Mouse (Mus musculus) kidney, postnatal 0 days (tissue): ENCODE data around the gene Prkd3. TPM values are rescaled to one million over a fixed set of nuclear protein-coding genes. Genes with fewer than 3 reads are reported as not detected.

Experiments used
- ATAC-seq: fragments of 200-750 bp; cut with Nextera tagmentation; replicated peaks from 2 replicates; pipeline ENCODE4 v1.8.0; 2017; ENCODE audit warnings: low read depth, moderate number of reproducible peaks, moderate TSS enrichment, moderate library complexity; ENCODE audit not compliant: low FRiP score
- DNase-seq: peaks from one replicate; pipeline ENCODE4 v3.0.0-alpha.2; 2016; ENCODE audit warnings: low spot score
- H3K27ac ChIP-seq: fragments of 300-500 bp; sonication (generic); 2 replicates; pipeline ENCODE4 v1.5.1; 2014; ENCODE audit warnings: mild to moderate bottlenecking
- H3K27me3 ChIP-seq: fragments of 300-500 bp; sonication (generic); 2 replicates; pipeline ENCODE4 v1.6.1; 2014; ENCODE audit warnings: low read length, mixed read lengths; ENCODE audit not compliant: insufficient read depth
- H3K36me3 ChIP-seq: fragments of 300-500 bp; sonication (generic); 2 replicates; pipeline ENCODE4 v1.6.1; 2014; ENCODE audit warnings: low read length, mixed read lengths; ENCODE audit not compliant: insufficient read depth
- H3K4me1 ChIP-seq: fragments of 300-500 bp; sonication (generic); replicated peaks from 2 replicates; pipeline ENCODE4 v1.6.1; 2014; ENCODE audit warnings: antibody characterized with exemption, low read length, mixed read lengths; ENCODE audit not compliant: insufficient read depth
- H3K4me2 ChIP-seq: fragments of 300-500 bp; sonication (generic); 2 replicates; pipeline ENCODE4 v1.6.1; 2014; ENCODE audit warnings: mild to moderate bottlenecking, low read length, moderate library complexity, mixed read lengths
- H3K4me3 ChIP-seq: fragments of 300-500 bp; sonication (generic); replicated peaks from 2 replicates; pipeline ENCODE4 v1.5.1; 2014; ENCODE audit warnings: low read depth, low read length
- H3K9ac ChIP-seq: fragments of 300-500 bp; sonication (generic); 2 replicates; pipeline ENCODE4 v1.6.1; 2014; ENCODE audit warnings: low read depth, low read length
- H3K9me3 ChIP-seq: fragments of 300-500 bp; sonication (generic); replicated peaks from 2 replicates; pipeline ENCODE4 v1.6.1; 2016; ENCODE audit warnings: low read length, inconsistent platforms, mixed read lengths
- CTCF ChIP-seq: IDR thresholded peaks from 2 replicates; pipeline ENCODE4 v1.5.1; 2016; ENCODE audit warnings: antibody characterized with exemption, low read depth, mild to moderate bottlenecking, moderate library complexity
- WGBS: fragments of 180-500 bp; shearing (Covaris S2); extraction: QIAGEN DNeasy Blood & Tissue Kit; methylation state at CpG from one replicate; pipeline ENCODE4 v1.1.7; 2014; 5-methylcytosine and 5-hydroxymethylcytosine counted together
- polyA plus RNA-seq: library from polyadenylated mRNA; unstranded; fragments of >200 nt; fragmentation: Nextera tagmentation; extraction: Ambion mirVana; gene quantifications from 2 replicates; pipeline ENCODE4 v1.2.1, GENCODE M21; 2015

The Prkd3 gene
- polyA plus RNA-seq, 1 experiment from 2014 or later: 27.5 TPM

- no peaks in the 10 kb centered on the region for H3K27me3 ChIP-seq
- peaks cover 31% of the 10 kb centered on the region for H3K36me3 ChIP-seq
- peak within 1 kb of the TSS; percentile 60; the same call in 1 of the 2 replicates for H3K27ac ChIP-seq
Measured at GRCm38 (mm10) chr17:78936466-78937228, 84.0 kb downstream of the Prkd3 start, which contains the start of the genes Cebpz and Ndufaf7. Gene Cebpz (minus strand): TSS chr17:78937066. Gene Ndufaf7 (plus strand): TSS chr17:78937136.

GRCm38 (mm10) chr17:78935857-78936256, 84.8 kb downstream of the Prkd3 start:
- Histone ChIP-seq H3K9me3 (no peaks in the 10 kb centered on the region), H3K4me3 (peak overlapping the region; percentile 89), H3K4me1 (peaks cover 11% of the 10 kb centered on the region; the same call in 1 of the 2 replicates), H3K9ac (peak overlapping the region; percentile 79), H3K36me3 (peaks cover 37% of the 10 kb centered on the region), H3K27ac (no peak overlapping the region), H3K4me2 (peak overlapping the region; percentile 81), H3K27me3 (no peaks in the 10 kb centered on the region)
- no peak for TF ChIP-seq CTCF
- DNase-seq: no peak
- WGBS: 77% methylated on average over 2 of the region's 2 CpGs
- ATAC-seq: no peak

More at GRCm38 (mm10) chr17:78936466-78937228, 84.0 kb downstream of the Prkd3 start, which contains the start of the genes Cebpz and Ndufaf7:
- Histone ChIP-seq H3K4me1 (peaks cover 11% of the 10 kb centered on the region; the same call in 1 of the 2 replicates), H3K4me2 (peak within 1 kb of the TSS; percentile 81), H3K9ac (peak within 1 kb of the TSS; percentile 79), H3K9me3 (no peaks in the 10 kb centered on the region), H3K4me3 (peak within 1 kb of the TSS; percentile 89)
- peak; percentile 97 for DNase-seq
- no peak for TF ChIP-seq CTCF
- under 1% methylated on average over 45 of the region's 45 CpGs for WGBS
- peak; percentile 99 for ATAC-seq

- Histone ChIP-seq H3K36me3 (peaks cover 25% of the 10 kb centered on the region), H3K4me2 (peak overlapping the region; percentile 75), H3K27me3 (no peaks in the 10 kb centered on the region), H3K4me3 (no peak overlapping the region; the same call in 1 of the 2 replicates), H3K9me3 (no peaks in the 10 kb centered on the region), H3K9ac (0 out of 2 replicates have a peak overlapping the region, but pooled peaks have one; percentile 75), H3K27ac (no peak overlapping the region), H3K4me1 (peaks cover 5% of the 10 kb centered on the region; the same call in 1 of the 2 replicates)
- WGBS: 39% methylated on average over 6 of the region's 6 CpGs
- ATAC-seq (no peak), DNase-seq (no peak)
- TF ChIP-seq CTCF: no peak
Measured at GRCm38 (mm10) chr17:78917696-78918095, 102.9 kb downstream of the Prkd3 start.

GRCm38 (mm10) chr17:78916899-78917298, 103.7 kb downstream of the Prkd3 start:
- under 1% methylated on average over 11 of the region's 11 CpGs for WGBS
- Histone ChIP-seq H3K4me2 (peak overlapping the region; percentile 75), H3K4me1 (peaks cover 5% of the 10 kb centered on the region; the same call in 1 of the 2 replicates), H3K4me3 (peak overlapping the region; percentile 59), H3K9me3 (no peaks in the 10 kb centered on the region), H3K27me3 (no peaks in the 10 kb centered on the region), H3K9ac (peak overlapping the region; percentile 75), H3K36me3 (peaks cover 19% of the 10 kb centered on the region), H3K27ac (peak overlapping the region; percentile 89)
- DNase-seq (peak; percentile 36), ATAC-seq (peak; percentile 26; the same call in 1 of the 2 replicates)
- TF ChIP-seq CTCF: no peak

- Histone ChIP-seq H3K4me1 (peaks cover 5% of the 10 kb centered on the region; the same call in 1 of the 2 replicates), H3K36me3 (peaks cover 14% of the 10 kb centered on the region), H3K4me3 (peak within 1 kb of the TSS; percentile 59), H3K4me2 (peak within 1 kb of the TSS; percentile 75), H3K27ac (peak within 1 kb of the TSS; percentile 89), H3K27me3 (no peaks in the 10 kb centered on the region), H3K9ac (peak within 1 kb of the TSS; percentile 75), H3K9me3 (no peaks in the 10 kb centered on the region)
- DNase-seq (peak; percentile 82), ATAC-seq (peak; percentile 93)
- peak; percentile 8; the same call in 1 of the 2 replicates for TF ChIP-seq CTCF
- under 1% methylated on average over 37 of the region's 37 CpGs for WGBS
Measured at GRCm38 (mm10) chr17:78916369-78916813, 104.2 kb downstream of the Prkd3 start, which contains the start of gene Cebpzos. Gene Cebpzos (plus strand): TSS chr17:78916500.

- WGBS: 57% methylated on average over 6 of the region's 6 CpGs
- DNase-seq: no peak
Measured at GRCm38 (mm10) chr17:78915772-78916171, 104.8 kb downstream of the Prkd3 start.

More at GRCm38 (mm10) chr17:78915772-78916171, 104.8 kb downstream of the Prkd3 start:
- ATAC-seq: 0 out of 2 replicates have a peak, but pooled peaks have one; percentile 0
- Histone ChIP-seq H3K36me3 (peaks cover 9% of the 10 kb centered on the region; the same call in 1 of the 2 replicates), H3K4me3 (peak overlapping the region; percentile 59), H3K27me3 (no peaks in the 10 kb centered on the region), H3K9ac (0 out of 2 replicates have a peak overlapping the region, but pooled peaks have one; percentile 75), H3K9me3 (no peaks in the 10 kb centered on the region), H3K4me1 (peaks cover 5% of the 10 kb centered on the region; the same call in 1 of the 2 replicates), H3K27ac (no peak overlapping the region), H3K4me2 (peak overlapping the region; percentile 75)
- no peak for TF ChIP-seq CTCF
